Mouse (Mus musculus) cerebellum, postnatal 14 days (tissue): Measurements from ENCODE around the gene Glt28d2.

ENCODE experiments used
- DNase-seq, 2 experiments: peaks; one replicate each; pipeline ENCODE4 v3.0.0; 2021; ENCODE audit warnings: mixed read lengths in 2 of 2

Gene Glt28d2

GRCm38 (mm10) chr3:85820839-85821548 is 66.3 kb downstream of the Glt28d2 start:
- DNase-seq = no peak
